Mouse (Mus musculus) brain, embryonic 14.5 days (tissue): ENCODE measurements at regions not wholly inside any gene's neighbourhood (a gene's known extent, or its start where the extent isn't known, plus 50 kb on each side); places are given as distances from the start of the nearest gene placed in this dataset.

Experiments used
- DNase-seq: peaks from one replicate; pipeline ENCODE4 v3.0.0-alpha.2; 2011; ENCODE audit warnings: low read depth
- CTCF ChIP-seq: fragments of 200-500 bp; IDR thresholded peaks from 2 replicates; pipeline ENCODE4 v1.5.1; 2012; ENCODE audit warnings: inconsistent platforms, mild to moderate bottlenecking, moderate library complexity, borderline replicate concordance; ENCODE audit not compliant: insufficient read depth, insufficient read length; ENCODE audit errors: extremely low read depth
- POLR2A ChIP-seq: fragments of 200-500 bp; IDR thresholded peaks from 2 replicates; pipeline ENCODE4 v1.6.1; 2012; ENCODE audit warnings: mild to moderate bottlenecking, inconsistent platforms, borderline replicate concordance; ENCODE audit not compliant: poor library complexity, insufficient read depth, insufficient read length, severe bottlenecking; ENCODE audit errors: extremely low read depth

- no peak for TF ChIP-seq CTCF
- TF ChIP-seq POLR2A, result no peak
- DNase-seq, result no peak
Observed at GRCm38 (mm10) chr11:79881812-79882211, 80.4 kb downstream of the Utp6 start.

GRCm38 (mm10) chr11:79878091-79878490, 84.1 kb downstream of the Utp6 start:
- no peak for DNase-seq
- no peak for TF ChIP-seq POLR2A
- TF ChIP-seq CTCF, result no peak

DNA sequence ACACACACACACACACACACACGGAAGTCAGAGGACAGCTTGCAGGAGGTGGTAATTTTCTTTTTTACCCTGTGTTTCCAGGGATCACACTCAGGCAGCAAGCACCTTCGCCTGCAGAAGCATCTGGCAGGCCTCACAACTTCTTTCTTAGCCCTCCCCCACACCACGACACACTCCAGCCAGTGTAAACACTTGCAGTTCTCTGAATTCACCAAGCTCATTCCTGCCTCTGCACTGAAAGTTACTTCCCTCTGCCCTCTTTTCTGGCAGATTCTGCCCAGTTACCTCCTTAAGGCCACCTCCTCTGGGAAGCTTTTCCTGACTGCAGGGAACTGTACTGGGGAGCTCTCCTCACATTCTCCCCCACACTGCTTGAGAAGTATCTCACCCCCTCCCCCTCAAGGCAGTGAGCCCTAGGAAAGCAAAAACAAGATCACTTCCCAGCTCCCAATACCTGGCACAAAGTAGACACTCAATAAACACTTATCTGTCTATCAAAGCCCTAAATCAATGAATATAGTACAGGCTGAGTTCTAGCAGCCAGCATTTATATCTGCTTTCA, 84.9 kb downstream of the Utp6 start:
- DNase-seq, result no peak
- TF ChIP-seq CTCF (no peak), POLR2A (no peak)

DNA sequence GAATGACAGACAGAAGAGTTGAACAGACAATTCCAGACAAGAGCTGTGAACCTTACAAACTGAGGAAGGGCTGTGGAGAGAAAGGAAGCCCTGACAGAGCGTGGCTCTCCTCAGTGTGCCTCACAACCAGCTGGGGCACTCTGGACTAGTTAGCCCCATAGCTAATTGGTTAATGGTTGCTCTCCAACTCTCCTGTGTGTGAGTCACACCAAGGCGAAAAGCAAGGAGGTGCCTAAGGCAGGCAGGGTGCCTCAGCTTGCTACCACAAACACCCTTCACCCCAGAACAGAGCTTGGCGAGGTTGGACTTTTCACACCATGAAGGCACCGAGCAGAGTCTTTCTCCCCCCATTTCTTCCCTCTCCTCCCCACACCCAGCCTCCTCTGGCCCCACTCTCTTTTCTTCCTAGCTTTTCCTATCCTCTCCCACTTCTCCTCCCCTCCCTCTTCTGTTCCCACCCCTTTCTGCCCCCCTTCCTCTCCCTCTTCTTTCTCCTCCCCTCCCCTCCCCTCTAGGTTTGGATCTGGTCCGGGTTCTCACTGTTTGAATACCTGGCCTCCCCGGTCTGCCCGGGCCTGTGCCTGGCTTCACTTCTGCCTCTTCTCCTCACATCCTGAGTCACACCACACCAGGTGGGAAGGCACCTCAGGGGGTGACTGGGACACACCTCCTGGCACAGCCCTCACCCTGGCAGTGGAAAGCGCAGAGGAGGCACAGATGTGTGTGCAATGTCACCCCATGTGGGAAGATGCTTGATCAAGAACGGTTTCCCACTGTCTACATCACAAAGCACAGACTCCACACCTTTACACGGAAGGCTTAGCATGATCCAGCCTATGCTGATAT, 90.2 kb downstream of the Utp6 start:
- TF ChIP-seq POLR2A (no peak), CTCF (no peak)
- no peak for DNase-seq

DNA sequence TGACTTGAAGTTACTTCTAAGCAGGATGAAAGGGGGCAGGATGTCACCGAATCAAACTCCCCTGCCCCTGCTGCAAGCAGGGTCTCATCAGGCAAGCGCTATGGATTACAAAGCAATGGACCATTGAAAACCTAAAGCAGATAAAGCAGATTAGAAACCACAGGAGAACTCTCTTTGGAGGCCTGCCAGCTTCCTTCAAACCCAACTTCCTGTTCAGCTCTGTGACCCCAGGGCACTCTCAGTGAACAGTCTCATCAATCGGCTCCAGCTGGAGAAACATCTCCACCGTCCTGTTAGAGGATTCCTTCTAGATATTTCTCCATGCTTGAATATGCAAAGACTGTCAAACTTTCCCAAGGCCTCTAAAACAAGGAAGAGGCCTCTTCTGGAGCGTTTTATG, 92.0 kb downstream of the Utp6 start:
- peak; percentile 47 for DNase-seq
- TF ChIP-seq POLR2A (no peak), CTCF (no peak)

- TF ChIP-seq CTCF (no peak), POLR2A (no peak)
- DNase-seq, result no peak
Observed at GRCm38 (mm10) chr11:79869009-79869408, 93.2 kb downstream of the Utp6 start.

- no peak for DNase-seq
- TF ChIP-seq CTCF (no peak), POLR2A (no peak)
Observed at GRCm38 (mm10) chr11:79864836-79865235, 97.4 kb downstream of the Utp6 start.

DNA sequence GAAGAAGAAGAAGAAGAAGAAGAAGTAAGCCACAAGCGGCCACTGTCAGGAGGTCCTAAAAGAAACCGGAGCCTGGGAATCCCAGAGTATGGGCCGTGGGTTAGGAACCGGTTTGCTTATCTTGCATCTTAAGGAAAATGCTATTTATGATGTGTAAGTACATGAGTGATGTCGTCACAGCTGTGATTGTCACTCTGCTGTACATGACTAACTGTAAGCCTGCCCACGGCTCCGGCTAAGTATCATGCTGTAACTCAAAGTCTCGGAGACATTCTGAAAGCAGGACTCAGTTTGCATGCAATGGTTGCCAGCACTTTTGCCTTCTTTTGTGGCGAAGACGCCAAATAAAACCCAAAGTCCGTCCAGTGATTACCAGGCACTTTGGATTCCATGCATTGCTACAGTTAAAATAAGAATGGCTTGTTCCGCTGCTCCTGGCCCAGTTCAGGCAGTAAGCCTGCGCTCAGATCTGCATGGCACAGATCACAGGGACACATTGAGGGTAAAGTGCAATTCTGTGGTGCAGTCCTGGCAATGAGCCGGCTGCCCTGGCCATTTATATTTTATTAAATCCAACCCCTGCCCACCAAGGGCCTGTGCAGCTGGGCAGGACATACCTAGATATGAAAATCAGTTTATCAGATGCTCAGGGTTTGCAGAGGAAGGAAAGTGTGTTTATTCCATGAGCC, 98.6 kb downstream of the Utp6 start:
- DNase-seq, result no peak
- TF ChIP-seq POLR2A, result no peak
- TF ChIP-seq CTCF, result no peak

DNA sequence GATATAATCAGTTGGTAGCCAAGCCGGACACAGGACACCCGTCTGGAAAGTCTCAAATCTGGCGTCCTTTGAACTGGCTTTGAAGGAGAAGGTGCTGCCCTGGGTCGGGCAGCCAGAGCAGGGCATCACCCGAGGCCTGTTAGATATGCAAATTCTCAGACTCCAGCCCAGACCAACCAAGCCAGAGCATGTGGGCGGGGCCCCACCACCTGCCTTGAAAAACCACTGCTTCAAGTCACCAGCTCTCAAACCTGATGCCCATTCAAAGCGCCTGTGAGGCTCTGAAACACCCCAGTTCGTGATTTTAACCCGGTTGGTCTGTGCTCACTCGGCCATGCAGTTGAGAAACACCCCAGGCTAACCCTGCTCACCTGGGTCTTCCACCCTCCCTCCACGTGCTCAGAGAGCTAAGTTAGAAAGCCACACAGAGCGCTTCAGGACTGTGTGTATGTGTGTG, 101.6 kb downstream of the Utp6 start:
- TF ChIP-seq POLR2A (no peak), CTCF (no peak)
- DNase-seq, result no peak

DNA sequence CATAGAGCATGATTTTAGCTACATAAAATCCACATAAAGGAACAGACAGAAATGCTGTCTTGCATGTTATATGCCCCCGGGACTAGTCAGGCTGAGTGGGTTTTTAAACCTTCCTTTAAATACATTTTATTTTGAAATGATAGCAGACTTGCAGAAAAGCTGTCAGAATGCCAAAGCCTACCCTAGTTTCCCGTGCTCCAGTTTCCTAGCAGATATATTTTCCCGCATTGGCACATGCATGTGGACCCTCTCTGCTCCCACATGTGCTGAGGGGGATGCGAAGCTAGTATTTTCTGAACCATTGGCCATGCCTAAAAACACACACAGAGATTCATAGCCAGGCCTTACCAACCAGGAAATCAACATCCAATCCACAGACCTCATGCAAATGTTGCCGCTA, 105.8 kb downstream of the Utp6 start:
- peak; percentile 29 for DNase-seq

GRCm38 (mm10) chr11:79849545-79849944, 112.6 kb downstream of the Utp6 start:
- DNase-seq, result no peak
- TF ChIP-seq CTCF, result no peak
- TF ChIP-seq POLR2A, result no peak

More for the DNA sequence above, 105.8 kb downstream of the Utp6 start:
- TF ChIP-seq CTCF (no peak), POLR2A (no peak)
